Mouse (Mus musculus): ENCODE measurements around the gene Gm21976.

- no peak for TF ChIP-seq CTCF (IDR thresholded peaks at IDR 0.05; ENCODE audit: extremely low read depth, insufficient read length, insufficient replicate concordance, low read depth, low read length)
- no peak for TF ChIP-seq POLR2A (IDR thresholded peaks at IDR 0.05; ENCODE audit: low read depth, low read length)
Observed at GRCm38 (mm10) chr13:98305257-98305656, 25.6 kb downstream of the Gm21976 start.
